Mouse (Mus musculus) kidney, postnatal 0 days (tissue): ENCODE results near the gene Mmp11. TPM values are rescaled to one million over a fixed set of nuclear protein-coding genes. Genes with fewer than 3 reads are reported as not detected.

ENCODE experiments used
- ATAC-seq: fragments of 200-750 bp; cut with Nextera tagmentation; replicated peaks from 2 replicates; pipeline ENCODE4 v1.8.0; 2017; ENCODE audit warnings: low read depth, moderate number of reproducible peaks, moderate TSS enrichment, moderate library complexity; ENCODE audit not compliant: low FRiP score
- DNase-seq: peaks from one replicate; pipeline ENCODE4 v3.0.0-alpha.2; 2016; ENCODE audit warnings: low spot score
- H3K27ac ChIP-seq: fragments of 300-500 bp; sonication (generic); 2 replicates; pipeline ENCODE4 v1.5.1; 2014; ENCODE audit warnings: mild to moderate bottlenecking
- H3K27me3 ChIP-seq: fragments of 300-500 bp; sonication (generic); 2 replicates; pipeline ENCODE4 v1.6.1; 2014; ENCODE audit warnings: low read length, mixed read lengths; ENCODE audit not compliant: insufficient read depth
- H3K36me3 ChIP-seq: fragments of 300-500 bp; sonication (generic); 2 replicates; pipeline ENCODE4 v1.6.1; 2014; ENCODE audit warnings: low read length, mixed read lengths; ENCODE audit not compliant: insufficient read depth
- H3K4me1 ChIP-seq: fragments of 300-500 bp; sonication (generic); replicated peaks from 2 replicates; pipeline ENCODE4 v1.6.1; 2014; ENCODE audit warnings: antibody characterized with exemption, low read length, mixed read lengths; ENCODE audit not compliant: insufficient read depth
- H3K4me2 ChIP-seq: fragments of 300-500 bp; sonication (generic); 2 replicates; pipeline ENCODE4 v1.6.1; 2014; ENCODE audit warnings: mild to moderate bottlenecking, low read length, moderate library complexity, mixed read lengths
- H3K4me3 ChIP-seq: fragments of 300-500 bp; sonication (generic); replicated peaks from 2 replicates; pipeline ENCODE4 v1.5.1; 2014; ENCODE audit warnings: low read depth, low read length
- H3K9ac ChIP-seq: fragments of 300-500 bp; sonication (generic); 2 replicates; pipeline ENCODE4 v1.6.1; 2014; ENCODE audit warnings: low read depth, low read length
- H3K9me3 ChIP-seq: fragments of 300-500 bp; sonication (generic); replicated peaks from 2 replicates; pipeline ENCODE4 v1.6.1; 2016; ENCODE audit warnings: low read length, inconsistent platforms, mixed read lengths
- CTCF ChIP-seq: IDR thresholded peaks from 2 replicates; pipeline ENCODE4 v1.5.1; 2016; ENCODE audit warnings: antibody characterized with exemption, low read depth, mild to moderate bottlenecking, moderate library complexity
- WGBS: fragments of 180-500 bp; shearing (Covaris S2); extraction: QIAGEN DNeasy Blood & Tissue Kit; methylation state at CpG from one replicate; pipeline ENCODE4 v1.1.7; 2014; 5-methylcytosine and 5-hydroxymethylcytosine counted together
- polyA plus RNA-seq: library from polyadenylated mRNA; unstranded; fragments of >200 nt; fragmentation: Nextera tagmentation; extraction: Ambion mirVana; gene quantifications from 2 replicates; pipeline ENCODE4 v1.2.1, GENCODE M21; 2015

Mmp11 gene
- polyA plus RNA-seq, 1 experiment from 2014 or later, result 39.4 TPM

DNA sequence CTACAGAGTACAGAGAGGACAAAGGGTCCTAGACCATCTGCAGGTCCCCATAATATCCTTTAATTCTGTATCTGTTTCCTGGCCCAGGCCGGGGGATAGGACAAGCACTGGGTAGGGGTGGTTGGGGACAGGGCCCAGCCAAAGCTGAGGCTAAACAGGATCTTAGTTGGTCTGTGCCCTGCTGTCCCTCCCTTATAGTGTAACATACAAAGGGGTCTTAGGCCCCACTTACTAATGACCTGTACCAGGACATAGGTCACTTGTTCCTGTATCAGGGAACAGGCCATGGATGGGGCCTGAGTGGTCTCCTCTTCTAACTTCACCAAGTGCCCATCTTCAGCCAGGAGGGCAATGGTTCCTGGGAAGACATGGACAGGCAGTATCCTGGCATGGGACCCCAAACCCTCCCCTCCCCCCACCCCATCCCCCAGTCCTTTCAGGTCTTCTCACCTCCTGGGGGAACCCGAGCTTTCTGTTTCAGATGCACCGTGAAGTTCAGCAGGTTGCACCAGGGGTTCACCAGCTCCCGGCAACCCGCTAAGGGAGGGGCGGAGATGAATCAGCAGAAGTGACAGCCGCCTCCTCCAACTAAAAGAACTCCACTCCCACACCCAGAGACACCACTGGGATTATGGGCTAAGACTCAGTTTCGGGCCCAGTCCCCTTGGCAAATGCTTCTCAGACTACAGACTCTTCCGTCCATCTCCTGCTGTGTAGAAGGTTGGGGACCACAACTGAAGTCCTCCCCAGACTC, 3.4 kb upstream of the Mmp11 start:
- H3K4me2 ChIP-seq, result no peak overlapping the region
- peaks cover 3% of the 10 kb centered on the region; the same call in 1 of the 2 replicates for H3K27me3 ChIP-seq
- ATAC-seq, result no peak
- no peaks in the 10 kb centered on the region for H3K9me3 ChIP-seq
- WGBS, result 41% methylated on average over 9 of the region's 9 CpGs
- DNase-seq, result no peak
- no peak overlapping the region for H3K4me3 ChIP-seq
- no peak overlapping the region for H3K27ac ChIP-seq
- no peak overlapping the region for H3K9ac ChIP-seq
- H3K4me1 ChIP-seq, result 0 out of 2 replicates have a peak, but pooled peaks cover 13% of the 10 kb centered on the region
- TF ChIP-seq CTCF, result no peak
- H3K36me3 ChIP-seq, result no peaks in the 10 kb centered on the region

DNA sequence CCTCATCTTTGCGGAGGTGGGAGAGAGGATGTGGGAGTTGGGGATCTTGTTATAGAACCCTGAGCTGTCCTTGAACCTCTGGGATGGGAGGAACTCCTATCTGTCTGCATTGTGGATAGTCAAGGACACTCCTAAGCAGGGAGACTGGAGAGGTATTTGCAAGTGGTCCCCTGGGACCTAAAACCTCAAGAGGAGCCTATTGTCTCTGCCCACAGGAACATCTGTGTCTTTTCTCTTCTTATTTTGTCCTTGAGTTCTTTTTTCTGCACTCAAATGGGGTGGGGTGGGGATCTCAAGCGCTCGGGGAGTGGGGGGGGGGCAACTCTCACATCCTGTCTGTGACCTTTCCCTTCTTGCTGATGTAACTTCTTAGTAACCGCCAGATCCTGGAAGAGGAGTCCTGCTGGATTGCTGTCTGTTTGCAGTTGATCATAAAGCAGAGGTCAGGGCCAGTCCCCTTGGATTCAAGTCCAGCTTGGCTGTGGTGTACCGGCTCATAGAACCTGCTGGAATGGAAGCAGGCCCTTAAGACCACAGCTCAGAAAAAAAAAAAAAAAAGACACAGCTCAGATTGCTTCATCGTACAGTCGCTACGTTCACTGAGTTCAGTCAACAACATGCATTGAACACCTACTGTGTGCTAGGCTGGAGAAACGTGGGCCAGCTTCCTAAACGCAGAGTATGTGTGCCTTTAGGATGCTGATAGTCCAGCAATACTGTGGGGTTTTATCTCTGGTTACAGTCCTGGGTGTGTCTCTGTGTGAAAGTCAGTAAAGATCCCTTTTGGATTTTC, 1.8 kb upstream of the Mmp11 start:
- ATAC-seq, result no peak
- 63% methylated on average over 10 of the region's 10 CpGs for WGBS
- no peak for TF ChIP-seq CTCF
- H3K4me2 ChIP-seq, result peak overlapping the region; percentile 61; the same call in 1 of the 2 replicates
- no peak overlapping the region for H3K27ac ChIP-seq
- 0 out of 2 replicates have a peak, but pooled peaks cover 7% of the 10 kb centered on the region for H3K4me1 ChIP-seq
- H3K9ac ChIP-seq, result no peak overlapping the region
- peaks cover 3% of the 10 kb centered on the region; the same call in 1 of the 2 replicates for H3K27me3 ChIP-seq
- peak; percentile 39 for DNase-seq
- no peaks in the 10 kb centered on the region for H3K9me3 ChIP-seq
- no peaks in the 10 kb centered on the region for H3K36me3 ChIP-seq
- no peak overlapping the region for H3K4me3 ChIP-seq

DNA sequence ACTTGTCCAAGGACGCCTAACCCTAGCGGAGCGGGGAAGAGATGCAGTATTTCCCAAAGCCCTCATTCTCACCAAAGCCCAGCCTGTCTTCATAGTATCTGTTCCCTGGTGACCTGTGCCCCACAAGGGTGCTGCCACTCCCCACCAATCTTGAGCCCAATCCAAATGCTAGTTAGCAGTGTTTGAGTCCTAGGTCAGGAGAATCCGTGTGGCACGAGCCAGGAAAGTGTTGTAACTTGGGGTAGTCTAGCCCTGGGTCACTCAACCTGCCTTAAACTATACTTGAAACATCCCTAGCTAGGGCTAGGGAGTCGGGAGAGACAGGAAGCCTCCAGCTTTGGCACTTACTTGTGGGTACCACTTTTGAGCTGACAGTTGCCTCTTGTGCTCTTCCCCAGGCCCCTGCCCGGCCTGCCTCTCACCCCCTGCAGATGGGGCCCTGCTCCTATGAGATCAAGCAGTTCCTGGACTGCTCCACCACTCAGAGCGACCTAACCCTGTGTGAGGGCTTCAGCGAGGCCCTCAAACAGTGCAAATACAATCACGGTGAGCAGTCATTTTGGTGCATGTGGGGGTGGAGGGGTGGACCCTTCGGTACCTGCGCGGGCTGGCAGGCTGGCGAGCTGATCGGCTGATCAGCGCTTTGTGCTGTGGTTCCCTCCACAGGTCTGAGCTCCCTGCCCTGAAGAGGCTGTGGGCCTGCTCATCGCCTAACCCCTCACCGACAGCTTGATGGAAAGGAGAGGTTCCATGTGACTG, 792 bp upstream of the Mmp11 start:
- Histone ChIP-seq H3K4me1 (peaks cover 15% of the 10 kb centered on the region), H3K27me3 (peaks cover 3% of the 10 kb centered on the region; the same call in 1 of the 2 replicates), H3K4me3 (no peak overlapping the region), H3K9me3 (no peaks in the 10 kb centered on the region), H3K4me2 (peak overlapping the region; percentile 61), H3K36me3 (no peaks in the 10 kb centered on the region), H3K9ac (peak overlapping the region; percentile 18; the same call in 1 of the 2 replicates), H3K27ac (0 out of 2 replicates have a peak overlapping the region, but pooled peaks have one; percentile 5)
- DNase-seq (no peak), ATAC-seq (no peak)
- TF ChIP-seq CTCF, result no peak
- WGBS, result 56% methylated on average over 18 of the region's 18 CpGs

DNA sequence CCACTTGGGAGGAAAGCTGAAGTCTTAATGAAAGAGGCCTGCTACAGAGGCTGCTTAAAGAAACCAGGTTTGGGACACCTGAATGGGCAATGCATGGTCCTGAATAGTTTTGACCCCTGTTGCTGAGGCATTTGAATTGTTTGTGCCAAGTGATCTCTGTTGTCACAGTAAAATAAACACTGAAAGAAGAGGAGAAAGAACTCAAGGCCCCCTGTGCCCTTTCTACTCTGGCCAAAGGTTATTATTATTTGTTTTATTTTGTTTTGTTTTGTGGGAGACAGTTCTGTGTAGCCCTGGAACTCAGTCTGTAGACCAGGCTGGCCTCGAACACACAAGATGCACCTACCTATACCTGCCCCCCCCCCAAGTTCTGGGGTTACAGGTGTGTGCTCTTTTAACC, 1.3 kb downstream of the Mmp11 start:
- Histone ChIP-seq H3K4me1 (peaks cover 28% of the 10 kb centered on the region), H3K27ac (no peak overlapping the region), H3K36me3 (no peaks in the 10 kb centered on the region), H3K9ac (no peak overlapping the region), H3K9me3 (no peaks in the 10 kb centered on the region), H3K4me3 (no peak overlapping the region; the same call in 1 of the 2 replicates), H3K4me2 (peak overlapping the region; percentile 61), H3K27me3 (peaks cover 3% of the 10 kb centered on the region; the same call in 1 of the 2 replicates)
- ATAC-seq, result no peak
- 59% methylated on average over 1 of the region's 1 CpGs for WGBS
- no peak for TF ChIP-seq CTCF
- no peak for DNase-seq

DNA sequence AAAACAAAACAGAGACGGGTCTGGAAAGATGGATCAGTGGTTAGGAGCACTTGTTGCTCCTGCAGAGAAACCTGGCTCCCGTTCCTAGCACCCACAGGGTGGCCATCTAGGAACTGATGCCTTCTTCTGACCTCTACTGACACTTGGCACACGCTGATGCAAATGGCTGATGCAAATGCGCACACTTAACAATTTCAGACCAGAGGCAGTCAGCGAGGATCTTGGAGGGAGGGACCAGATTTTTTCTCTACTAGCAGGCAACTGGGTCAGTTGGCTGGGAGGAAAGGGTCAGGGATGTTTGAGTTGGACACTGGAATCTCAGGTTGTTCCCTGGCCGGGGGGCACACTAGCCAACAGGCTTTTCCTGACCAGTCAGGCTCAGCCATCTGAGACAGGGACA, 3.4 kb downstream of the Mmp11 start, which contains the start of gene Chchd10:
Gene Chchd10, plus strand, starts transcription at position 240 of the 400 bp plus-strand sequence.
- TF ChIP-seq CTCF, result no peak
- WGBS, result 27% methylated on average over 6 of the region's 6 CpGs
- Histone ChIP-seq H3K27me3 (peaks cover 3% of the 10 kb centered on the region; the same call in 1 of the 2 replicates), H3K27ac (no peak within 1 kb of the TSS), H3K4me1 (peaks cover 28% of the 10 kb centered on the region), H3K9me3 (no peaks in the 10 kb centered on the region), H3K4me2 (peak within 1 kb of the TSS; percentile 82), H3K4me3 (peak within 1 kb of the TSS; percentile 46), H3K9ac (peak within 1 kb of the TSS; percentile 72), H3K36me3 (no peaks in the 10 kb centered on the region)
- DNase-seq (no peak), ATAC-seq (no peak)
